Mouse (Mus musculus): ENCODE data around the gene Ugt1a10.
"Not testable (repeated sequence)": the region's sequence is repeated elsewhere in the genome, so short reads cannot be mapped to it uniquely, and the experiment has no call there.

Gene Ugt1a10

GRCm38 (mm10) chr1:88094270-88094676 lies 39.1 kb downstream of the Ugt1a10 start:
- in situ Hi-C loops (cut with MboI; ENCODE audit: unreplicated experiment in 2 of 2), result not testable (repeated sequence)

GRCm38 (mm10) chr1:88094941-88095492 lies 39.8 kb downstream of the Ugt1a10 start, which contains the start of gene Ugt1a7c:
Gene Ugt1a7c (plus strand): TSS chr1:88095062.
- in situ Hi-C loops (cut with MboI; ENCODE audit: unreplicated experiment in 2 of 2), result no loop called here

- in situ Hi-C loops (cut with MboI; ENCODE audit: unreplicated experiment in 2 of 2), result not testable (repeated sequence)
These were observed 43.4 kb downstream of the Ugt1a10 start for GRCm38 (mm10) chr1:88098546-88098945.

GRCm38 (mm10) chr1:88099691-88100090 lies 44.5 kb downstream of the Ugt1a10 start:
- in situ Hi-C loops (cut with MboI; ENCODE audit: unreplicated experiment in 2 of 2), result loop anchor here in 1 of 2 experiments (25.0 kb wide), 2 partner anchors 337 to 637 kb away; partner anchors contain the start of genes Atg16l1 and Snorc

- in situ Hi-C loops (cut with MboI; ENCODE audit: unreplicated experiment in 2 of 2), result loop anchor here in 1 of 2 experiments (25.0 kb wide), 2 partner anchors 341 to 641 kb away; partner anchors contain the start of genes Atg16l1 and Snorc
These were observed 47.8 kb downstream of the Ugt1a10 start, which contains the start of gene Ugt1a6b for GRCm38 (mm10) chr1:88103019-88103418. Gene Ugt1a6b (plus strand): TSS chr1:88103252.

- in situ Hi-C loops (cut with MboI; ENCODE audit: unreplicated experiment in 2 of 2), result loop anchor here in 1 of 2 experiments (25.0 kb wide), 2 partner anchors 342 to 642 kb away; partner anchors contain the start of genes Atg16l1 and Snorc
These were observed 48.7 kb downstream of the Ugt1a10 start for GRCm38 (mm10) chr1:88103697-88104468.

GRCm38 (mm10) chr1:88104667-88105430 lies 49.7 kb downstream of the Ugt1a10 start:
- in situ Hi-C loops (cut with MboI; ENCODE audit: unreplicated experiment in 2 of 2), result loop anchor here in 1 of 2 experiments (25.0 kb wide), 2 partner anchors 343 to 643 kb away; partner anchors contain the start of genes Atg16l1 and Snorc

- in situ Hi-C loops (cut with MboI; ENCODE audit: unreplicated experiment in 2 of 2), result loop anchor here in 1 of 2 experiments (25.0 kb wide), 2 partner anchors 343 to 643 kb away; partner anchors contain the start of genes Atg16l1 and Snorc
These were observed 50.5 kb downstream of the Ugt1a10 start for GRCm38 (mm10) chr1:88105656-88106055.

- in situ Hi-C loops (cut with MboI; ENCODE audit: unreplicated experiment in 2 of 2), result loop anchor here in 1 of 2 experiments (25.0 kb wide), 2 partner anchors 347 to 647 kb away; partner anchors contain the start of genes Atg16l1 and Snorc
These were observed 53.9 kb downstream of the Ugt1a10 start for GRCm38 (mm10) chr1:88109027-88109557.

- in situ Hi-C loops (cut with MboI; ENCODE audit: unreplicated experiment in 2 of 2), result loop anchor here in 1 of 2 experiments (25.0 kb wide), 2 partner anchors 347 to 647 kb away; partner anchors contain the start of genes Atg16l1 and Snorc
These were observed 54.4 kb downstream of the Ugt1a10 start for GRCm38 (mm10) chr1:88109604-88110003.

- in situ Hi-C loops (cut with MboI; ENCODE audit: unreplicated experiment in 2 of 2), result loop anchor here in 1 of 2 experiments (25.0 kb wide), 2 partner anchors 350 to 650 kb away; partner anchors contain the start of genes Atg16l1 and Snorc
These were observed 57.6 kb downstream of the Ugt1a10 start for GRCm38 (mm10) chr1:88112769-88113168.

- in situ Hi-C loops (cut with MboI; ENCODE audit: unreplicated experiment in 2 of 2), result loop anchor here in 1 of 2 experiments (25.0 kb wide), 2 partner anchors 358 to 658 kb away; partner anchors contain the start of genes Atg16l1 and Snorc
These were observed 65.4 kb downstream of the Ugt1a10 start for GRCm38 (mm10) chr1:88120550-88120949.

- in situ Hi-C loops (cut with MboI; ENCODE audit: unreplicated experiment in 2 of 2), result loop anchor here in 1 of 2 experiments (25.0 kb wide), 2 partner anchors 359 to 659 kb away; partner anchors contain the start of genes Atg16l1 and Snorc
These were observed 66.3 kb downstream of the Ugt1a10 start for GRCm38 (mm10) chr1:88121521-88121920.

GRCm38 (mm10) chr1:88125827-88126360 lies 70.7 kb downstream of the Ugt1a10 start:
- in situ Hi-C loops (cut with MboI; ENCODE audit: unreplicated experiment in 2 of 2), result loop anchor here in 1 of 2 experiments (25.0 kb wide), 2 partner anchors 364 to 689 kb away; partner anchors contain the start of gene Atg16l1

GRCm38 (mm10) chr1:88129091-88129490 lies 73.9 kb downstream of the Ugt1a10 start:
- in situ Hi-C loops (cut with MboI; ENCODE audit: unreplicated experiment in 2 of 2), result loop anchor here in 1 of 2 experiments (25.0 kb wide), 2 partner anchors 367 to 692 kb away; partner anchors contain the start of gene Atg16l1

- in situ Hi-C loops (cut with MboI; ENCODE audit: unreplicated experiment in 2 of 2), result loop anchor here in 1 of 2 experiments (25.0 kb wide), 2 partner anchors 368 to 693 kb away; partner anchors contain the start of gene Atg16l1
These were observed 75.0 kb downstream of the Ugt1a10 start for GRCm38 (mm10) chr1:88130223-88130622.

- in situ Hi-C loops (cut with MboI; ENCODE audit: unreplicated experiment in 2 of 2), result loop anchor here in 1 of 2 experiments (25.0 kb wide), 2 partner anchors 372 to 697 kb away; partner anchors contain the start of gene Atg16l1
These were observed 78.8 kb downstream of the Ugt1a10 start for GRCm38 (mm10) chr1:88133908-88134456.

GRCm38 (mm10) chr1:88134457-88135011 lies 79.3 kb downstream of the Ugt1a10 start, which contains the start of gene Ugt1a6a:
Gene Ugt1a6a (plus strand): TSS chr1:88134809.
- in situ Hi-C loops (cut with MboI; ENCODE audit: unreplicated experiment in 2 of 2), result loop anchor here in 1 of 2 experiments (25.0 kb wide), 2 partner anchors 372 to 697 kb away; partner anchors contain the start of gene Atg16l1
